Mouse (Mus musculus) cerebral cortex, adult 2 months (tissue): ENCODE measurements around the gene Tmem213.

Experiments
- WGBS: fragments of 180-500 bp; shearing (Covaris S2); methylation state at CpG from one replicate; pipeline ENCODE4 v1.1.7; 2018; 5-methylcytosine and 5-hydroxymethylcytosine counted together

Tmem213 gene

DNA sequence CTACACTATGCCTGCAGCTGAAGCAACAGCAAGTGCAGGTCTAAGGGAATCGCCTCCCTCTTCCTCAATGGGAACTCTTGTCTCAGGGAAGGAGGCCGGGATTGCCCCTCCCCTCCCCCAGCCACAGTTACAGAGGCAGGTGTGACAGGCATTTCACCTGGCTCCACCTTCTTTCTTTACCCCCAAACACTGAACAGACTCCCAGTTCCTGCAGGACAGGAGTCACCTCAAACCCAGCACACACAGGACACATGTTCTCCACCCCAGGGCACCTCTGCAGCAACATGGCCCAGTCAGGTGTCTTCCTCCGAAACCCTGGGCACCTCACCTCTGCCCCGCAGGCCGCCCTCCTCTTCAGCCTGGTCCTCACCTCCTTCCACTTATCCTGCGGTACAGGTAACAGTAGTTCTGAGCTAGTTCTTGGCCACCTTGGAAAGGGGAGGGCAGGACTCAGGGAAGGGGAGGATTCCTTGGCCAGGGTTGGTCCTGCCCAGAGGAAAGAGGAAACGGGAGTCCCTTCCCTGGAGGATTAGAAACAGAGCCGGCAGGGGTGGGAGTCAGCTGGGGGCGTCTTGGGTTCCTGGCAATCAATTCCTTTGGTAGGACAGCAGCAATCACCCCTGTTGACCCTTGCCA lies at the start of gene Tmem213:
TSS of gene Tmem213 (plus strand) at position 96 of the 636 bp plus-strand sequence.
- WGBS = 50% methylated on average over 9 of the region's 9 CpGs

DNA sequence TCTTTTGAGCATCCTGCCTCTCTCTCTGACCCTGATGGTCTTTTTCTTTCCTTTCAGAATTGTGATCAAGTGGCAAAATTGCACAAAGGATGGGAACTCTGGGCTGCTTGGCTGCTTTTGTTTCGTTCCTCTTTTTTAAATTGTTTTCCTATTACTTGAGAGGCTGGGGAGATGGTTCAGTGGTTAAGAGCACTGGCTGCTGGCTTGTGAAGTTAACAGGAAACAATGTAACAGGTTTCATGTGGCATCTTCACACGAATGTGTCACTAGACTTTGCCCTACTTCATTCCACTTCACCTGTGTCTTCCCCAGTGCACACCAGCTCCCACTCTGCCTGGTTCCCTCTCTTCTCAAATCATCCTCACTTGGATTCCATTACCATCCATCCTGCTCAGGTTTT lies 44.4 kb upstream of the Tmem213 start:
- WGBS = 60% methylated on average over 2 of the region's 2 CpGs

DNA sequence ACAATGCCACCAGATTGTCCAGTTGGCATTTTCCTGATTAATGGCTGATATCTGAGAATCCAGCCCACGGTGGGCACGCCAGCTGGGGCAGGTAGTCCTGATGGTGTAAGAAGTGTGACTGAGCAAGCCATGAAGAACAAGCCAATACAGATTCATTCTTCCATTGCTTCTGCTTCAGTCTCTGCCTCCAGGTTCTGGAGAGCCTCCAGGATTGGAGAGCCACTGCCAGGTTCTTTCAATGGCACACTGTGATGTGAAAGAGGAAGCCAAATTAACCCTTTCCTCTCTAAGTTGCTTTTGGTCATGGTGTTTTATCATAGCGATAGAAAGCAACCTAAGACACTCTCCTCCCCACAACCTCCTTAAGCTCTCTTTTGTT lies 43.9 kb upstream of the Tmem213 start:
- WGBS = 23% methylated on average over 3 of the region's 3 CpGs

DNA sequence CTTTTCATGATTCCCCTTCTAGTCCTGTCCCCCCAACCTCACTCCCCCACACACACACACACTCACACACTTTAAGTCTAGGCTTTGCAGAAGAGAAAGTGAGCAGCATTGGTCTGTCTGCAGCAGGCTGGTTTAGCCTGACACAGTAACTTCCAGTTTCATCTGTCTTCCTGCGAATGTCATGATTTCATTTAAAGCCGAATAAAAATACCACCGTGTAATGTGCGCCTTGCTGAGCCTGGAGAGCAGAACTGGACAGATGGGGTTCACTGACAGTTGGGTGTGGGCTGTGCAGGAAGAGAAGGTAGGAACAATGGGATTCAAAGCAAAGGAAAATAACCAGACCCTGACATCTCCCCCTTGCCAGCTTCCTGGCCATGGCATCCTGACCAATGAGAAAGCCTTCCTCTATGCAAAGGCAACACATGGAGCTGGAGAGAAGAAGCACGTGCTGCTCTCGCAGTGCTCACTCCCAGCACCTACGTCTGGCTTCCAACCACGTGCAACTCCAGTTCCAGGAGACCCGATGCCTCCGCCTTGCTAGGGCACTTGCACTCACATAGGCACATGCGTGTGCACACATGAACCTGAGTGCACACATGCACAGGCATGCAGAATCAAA lies 43.4 kb upstream of the Tmem213 start:
- 20% methylated on average over 11 of the region's 11 CpGs for WGBS

DNA sequence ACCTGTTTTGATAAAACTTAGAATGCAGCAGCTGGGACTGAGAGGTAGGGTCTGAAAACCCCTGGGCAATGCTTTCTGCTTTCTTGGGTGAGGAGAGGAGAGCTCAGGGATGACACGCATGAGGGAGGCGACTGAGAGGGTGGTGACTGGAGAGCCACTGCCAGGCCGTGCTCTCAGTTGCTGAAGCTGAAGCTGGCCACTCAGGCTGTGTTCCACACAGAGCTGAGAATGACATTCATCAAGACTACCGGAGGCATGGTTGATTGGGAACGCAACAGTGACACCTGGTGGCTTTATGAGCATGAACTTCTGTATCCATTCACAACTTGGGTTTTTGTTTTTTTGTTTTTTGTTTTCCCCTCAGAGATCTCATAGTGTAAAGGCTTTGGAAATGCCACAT lies 42.8 kb upstream of the Tmem213 start:
- WGBS = 1% methylated on average over 5 of the region's 5 CpGs

DNA sequence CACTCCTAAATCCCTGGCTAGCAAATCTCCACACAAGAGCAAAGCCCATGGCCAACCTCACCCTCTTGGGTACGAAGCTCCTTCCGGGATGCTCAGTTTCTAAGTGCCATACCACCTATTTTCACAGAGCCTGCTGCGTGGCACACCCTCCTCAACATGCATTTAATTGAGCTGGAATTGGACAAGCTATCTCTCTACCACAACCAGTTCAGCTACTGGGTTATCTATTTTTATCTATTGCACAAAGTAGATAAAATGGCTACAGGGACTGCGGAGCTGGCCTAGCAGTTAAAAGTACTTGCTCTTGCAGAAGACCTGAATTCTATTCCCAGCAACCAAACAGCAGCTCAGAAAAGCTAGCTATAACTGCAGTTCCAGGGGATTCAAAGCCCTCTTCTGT lies 37.8 kb upstream of the Tmem213 start:
- WGBS = 81% methylated on average over 4 of the region's 4 CpGs

DNA sequence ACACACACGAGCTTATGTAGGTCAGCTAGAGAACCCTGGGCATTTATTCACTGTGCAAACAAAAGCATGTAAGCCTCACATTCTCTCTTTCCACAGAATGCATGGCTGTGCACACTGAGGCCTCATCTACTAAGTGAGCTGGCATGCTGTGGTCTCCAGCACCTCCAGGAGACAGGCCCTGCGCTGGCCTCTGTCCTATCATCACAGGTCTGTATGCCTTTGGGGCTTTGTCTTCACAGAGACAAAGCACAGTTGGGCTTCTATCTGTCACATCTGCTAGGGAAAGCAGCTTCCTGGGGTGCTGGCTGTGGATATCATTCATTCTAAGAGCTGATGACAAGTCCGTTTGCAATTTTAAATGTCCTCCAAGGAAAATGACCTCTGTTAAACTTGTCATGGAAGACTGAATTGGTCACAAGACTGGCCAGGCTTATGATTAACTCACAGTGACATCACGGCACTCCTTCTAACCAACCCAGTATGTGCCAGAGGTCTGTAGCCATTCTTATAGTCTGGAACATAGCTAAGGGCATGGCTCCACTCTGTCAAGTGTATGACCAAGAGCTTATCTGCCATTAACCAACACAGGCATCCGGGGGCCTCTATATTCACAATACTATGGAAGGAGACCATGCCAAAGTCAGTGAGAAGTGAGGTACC lies 36.8 kb upstream of the Tmem213 start:
- 80% methylated on average over 5 of the region's 5 CpGs for WGBS

DNA sequence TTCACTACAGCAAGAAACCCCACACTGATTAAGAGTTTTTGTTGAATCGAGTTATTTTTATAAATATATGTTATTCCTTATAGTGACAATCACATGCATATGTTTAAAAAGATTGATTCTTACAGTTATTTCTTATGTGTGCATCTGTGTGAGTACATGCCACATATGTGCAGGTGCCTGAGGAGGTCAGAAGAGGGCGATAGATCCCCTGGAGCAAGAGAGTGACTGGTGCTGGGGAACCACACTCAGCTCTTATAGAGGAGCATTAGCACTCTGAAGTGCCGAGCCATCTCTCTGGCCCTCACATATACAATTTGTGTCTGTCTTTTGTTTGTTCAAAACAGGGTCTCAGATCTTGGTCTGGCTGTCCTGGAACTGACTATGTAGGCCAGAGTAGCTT lies 35.5 kb upstream of the Tmem213 start:
- WGBS = 96% methylated on average over 3 of the region's 3 CpGs

DNA sequence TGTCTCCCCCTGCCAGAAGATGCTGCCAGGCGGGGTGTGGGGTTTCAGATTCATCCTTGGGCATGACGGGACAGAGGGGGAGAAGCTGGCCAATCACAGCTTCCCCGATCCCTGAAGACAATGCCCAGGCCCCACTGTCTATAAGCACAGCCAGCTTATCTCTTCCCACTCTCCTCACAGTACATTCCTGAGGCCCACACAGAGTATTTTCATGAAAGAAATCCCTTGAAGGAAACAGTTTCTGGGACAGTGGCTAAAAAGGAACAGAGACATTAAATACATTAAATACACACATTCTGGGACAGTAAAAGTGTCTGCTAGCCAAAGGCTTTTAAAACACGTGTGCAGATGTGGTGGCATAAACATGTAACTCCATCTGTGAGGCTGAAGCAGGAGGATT lies 28.7 kb upstream of the Tmem213 start:
- WGBS = 59% methylated on average over 4 of the region's 4 CpGs

DNA sequence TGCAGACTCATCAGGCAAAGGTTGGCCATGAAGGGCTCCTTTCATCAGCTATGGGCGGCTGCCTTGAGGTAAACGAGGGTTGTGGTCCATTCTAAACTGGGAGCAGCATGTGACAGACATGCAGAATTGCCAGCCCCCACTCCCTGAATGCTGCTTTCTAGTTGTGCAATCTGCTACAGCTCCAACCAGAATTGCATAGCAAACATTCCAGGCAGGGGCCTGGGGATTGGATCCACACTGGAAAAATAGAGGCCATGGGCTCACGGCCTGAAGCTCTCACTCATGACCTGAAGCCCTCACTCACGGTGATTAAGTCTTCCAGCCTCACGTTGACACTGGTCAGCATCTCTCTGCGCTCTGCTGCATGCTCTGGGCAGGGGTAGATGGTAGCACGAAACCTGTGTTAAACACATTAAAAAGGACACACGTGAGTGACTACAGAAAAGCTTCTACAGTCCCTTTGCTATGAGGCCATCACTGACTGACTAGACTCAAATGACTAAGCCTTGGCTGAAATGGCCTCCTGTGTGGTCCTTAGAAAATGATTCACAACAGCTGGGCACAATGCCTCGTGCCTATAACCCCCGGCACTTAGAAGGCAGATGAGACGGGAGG lies 27.2 kb upstream of the Tmem213 start:
- 79% methylated on average over 11 of the region's 11 CpGs for WGBS

DNA sequence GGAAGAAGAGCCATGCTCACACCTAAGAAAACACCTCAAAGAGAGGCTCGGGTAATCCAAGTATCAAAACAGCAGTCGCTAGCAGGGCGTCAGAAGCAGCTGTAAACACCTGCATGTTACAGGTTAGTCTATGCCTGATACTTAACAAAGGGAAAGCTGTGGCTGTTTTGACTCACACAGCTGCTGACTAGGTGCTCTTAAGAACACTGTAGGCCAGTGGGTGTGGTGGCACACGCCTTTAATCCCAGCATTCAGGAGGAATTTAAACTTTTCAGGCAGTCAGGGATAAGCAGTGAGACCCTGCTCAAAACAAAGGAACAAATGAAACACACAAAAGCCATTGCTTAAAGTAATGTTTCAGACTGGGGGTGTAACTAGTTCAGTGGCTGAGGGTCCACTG lies 25.9 kb upstream of the Tmem213 start:
- 66% methylated on average over 4 of the region's 4 CpGs for WGBS

DNA sequence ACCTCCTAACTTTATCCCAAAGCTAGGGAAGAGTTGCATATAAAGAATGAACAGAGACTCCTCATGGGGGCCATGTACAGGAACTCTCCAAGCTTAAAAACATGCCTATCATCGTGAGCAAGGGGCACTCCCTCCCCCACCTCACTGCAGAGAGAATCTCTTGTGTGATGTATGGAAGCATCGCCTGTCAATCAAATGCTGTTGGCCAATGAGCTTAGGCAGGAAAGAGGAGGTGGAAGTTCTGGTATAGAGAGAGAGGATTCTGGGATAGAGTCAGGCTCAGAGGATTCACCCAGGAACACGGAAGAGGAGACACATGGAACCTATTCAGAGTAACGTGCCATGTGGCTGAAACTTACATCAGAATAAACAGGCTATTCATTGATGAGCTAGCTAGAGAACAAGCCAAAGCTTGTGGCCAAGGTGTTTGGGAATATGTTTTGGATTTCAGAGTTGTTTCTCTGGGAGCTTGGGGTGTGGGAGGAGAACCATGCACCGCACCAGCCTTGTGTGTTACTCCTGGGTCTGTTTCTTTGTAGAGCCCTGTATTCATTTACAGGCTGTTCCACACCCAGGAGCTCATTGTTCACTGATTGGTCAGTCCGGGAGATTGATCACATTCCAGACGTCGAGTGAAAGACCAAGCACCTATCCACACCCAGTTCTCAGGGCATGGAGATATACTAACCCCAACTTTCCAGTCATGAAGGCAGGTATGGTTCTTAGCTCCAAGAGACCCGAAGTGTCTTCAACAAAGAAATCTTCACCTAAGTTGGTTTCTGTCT lies 21.6 kb upstream of the Tmem213 start:
- 81% methylated on average over 9 of the region's 9 CpGs for WGBS

DNA sequence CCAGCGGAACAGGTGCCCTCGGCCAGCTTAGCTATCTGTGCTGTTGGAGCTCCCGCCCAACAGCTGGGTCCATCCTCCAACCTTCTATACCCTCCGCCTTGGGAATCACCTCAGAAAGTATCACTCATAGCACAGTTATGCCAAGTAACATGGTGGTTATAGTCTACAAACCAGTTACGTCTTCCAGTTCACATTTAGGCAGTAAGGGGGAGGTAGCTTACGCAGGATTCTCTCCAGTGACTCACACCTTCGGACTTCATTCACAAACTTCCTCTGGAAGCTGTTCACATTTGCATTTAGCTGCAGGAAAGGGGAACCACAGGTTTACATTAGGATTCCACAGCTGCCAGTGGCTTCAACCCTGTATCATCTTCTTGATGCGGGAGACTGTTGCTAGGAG lies 16.5 kb upstream of the Tmem213 start:
- WGBS = 82% methylated on average over 8 of the region's 8 CpGs

DNA sequence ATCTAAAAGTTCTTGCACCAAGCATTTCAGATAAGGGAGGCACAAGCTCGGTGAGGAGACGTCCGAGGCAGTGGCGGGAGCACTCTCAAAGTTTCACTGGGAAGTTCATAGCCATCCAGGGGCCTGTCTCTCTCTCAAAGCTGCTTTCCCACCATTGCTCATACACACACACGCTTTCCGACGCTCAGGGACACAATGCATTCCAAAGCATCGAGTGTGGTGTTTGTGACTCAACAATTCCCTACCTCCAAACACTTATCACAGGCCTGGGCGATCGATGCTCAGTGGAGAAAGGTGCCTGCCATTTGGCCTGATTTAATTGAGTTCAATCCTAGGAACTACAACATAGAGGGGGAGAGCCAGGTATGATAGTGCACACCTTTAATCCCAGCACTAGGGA lies 14.4 kb upstream of the Tmem213 start:
- 94% methylated on average over 10 of the region's 10 CpGs for WGBS

DNA sequence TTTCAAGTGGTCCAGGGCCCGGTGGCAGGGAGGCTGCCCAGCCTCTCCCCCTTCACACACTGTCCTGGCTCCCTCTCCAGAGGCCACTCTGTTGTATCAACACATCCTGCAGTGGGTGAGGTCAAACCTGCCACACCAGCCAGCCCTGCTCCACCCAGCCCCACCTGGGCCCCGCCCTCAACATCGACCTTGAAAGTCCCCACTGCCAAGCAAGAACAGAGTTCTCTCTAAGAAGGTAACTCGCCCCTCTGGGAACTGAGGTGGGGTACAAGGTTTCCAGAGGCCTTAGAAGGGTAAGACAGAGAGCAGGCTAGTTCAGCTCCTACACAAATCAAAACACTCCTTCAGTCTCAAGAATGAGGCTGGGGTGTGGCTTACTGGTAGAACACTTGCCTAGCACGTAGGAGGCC lies 12.1 kb upstream of the Tmem213 start:
- 72% methylated on average over 5 of the region's 5 CpGs for WGBS

DNA sequence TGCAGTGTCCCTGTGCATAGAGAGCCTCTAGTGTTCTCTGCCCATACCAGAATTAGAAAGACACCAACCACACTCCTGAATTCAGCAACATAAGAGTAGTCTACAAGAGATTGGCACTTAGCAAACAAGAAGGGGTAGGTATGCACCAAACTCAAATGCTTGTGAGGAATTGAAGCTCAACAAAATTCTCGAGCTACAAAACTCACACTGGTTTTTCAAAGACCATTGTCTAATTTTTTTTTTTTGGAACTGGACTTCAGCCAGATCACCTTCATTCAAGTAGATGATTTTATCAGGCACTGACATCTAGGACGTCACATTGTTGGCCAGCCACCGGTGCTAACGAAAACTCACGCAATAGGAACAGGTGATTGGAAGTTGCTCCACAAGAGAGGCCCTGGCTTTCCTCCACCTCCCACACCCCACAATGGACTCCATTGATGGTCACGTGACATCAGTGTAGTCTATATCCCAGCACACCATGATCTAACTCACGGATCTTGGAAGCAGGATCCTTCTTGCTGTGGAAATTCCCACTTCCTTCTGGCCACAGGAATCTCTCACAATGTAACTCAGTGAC lies 6.7 kb upstream of the Tmem213 start:
- WGBS = 78% methylated on average over 7 of the region's 7 CpGs

DNA sequence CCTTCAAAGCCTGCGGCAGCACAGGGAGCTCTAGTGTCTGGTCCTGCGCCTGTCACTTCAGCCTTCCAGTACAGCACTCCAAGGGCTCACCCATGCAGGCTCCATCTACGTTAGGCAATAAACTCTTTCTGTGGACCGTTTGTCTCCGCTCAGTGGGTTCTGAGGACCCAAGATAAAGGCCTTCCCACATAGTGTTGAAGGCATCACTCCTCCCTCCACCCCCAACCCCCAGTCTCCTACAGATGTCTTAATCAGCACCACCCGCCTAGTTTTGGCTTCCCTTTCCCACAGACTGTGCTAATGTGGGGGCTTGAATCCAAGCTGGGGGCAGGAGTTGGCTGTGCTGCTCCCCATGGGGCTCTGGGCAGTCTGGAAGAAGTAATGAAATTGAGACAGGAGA lies 5.3 kb upstream of the Tmem213 start:
- 54% methylated on average over 6 of the region's 6 CpGs for WGBS

DNA sequence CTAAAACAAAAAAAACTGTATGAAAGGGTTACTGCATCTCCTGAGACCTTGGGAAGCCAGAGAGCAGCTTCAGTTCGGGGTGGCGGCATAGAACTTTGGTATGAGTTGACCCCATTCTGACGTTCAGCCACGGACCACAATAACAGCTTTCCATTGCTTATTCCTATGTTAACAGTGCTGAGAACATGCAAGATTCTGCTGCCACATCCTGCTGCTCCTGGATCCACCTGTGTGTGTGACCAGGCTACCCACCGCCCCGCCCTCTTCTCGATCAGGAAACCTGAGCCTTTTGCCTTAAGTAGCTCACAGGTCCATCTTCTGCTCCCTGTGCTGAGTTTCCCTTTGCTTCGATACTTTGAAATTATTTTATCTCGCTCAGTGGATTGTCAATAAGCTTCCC lies 3.1 kb upstream of the Tmem213 start:
- WGBS = 88% methylated on average over 9 of the region's 9 CpGs

DNA sequence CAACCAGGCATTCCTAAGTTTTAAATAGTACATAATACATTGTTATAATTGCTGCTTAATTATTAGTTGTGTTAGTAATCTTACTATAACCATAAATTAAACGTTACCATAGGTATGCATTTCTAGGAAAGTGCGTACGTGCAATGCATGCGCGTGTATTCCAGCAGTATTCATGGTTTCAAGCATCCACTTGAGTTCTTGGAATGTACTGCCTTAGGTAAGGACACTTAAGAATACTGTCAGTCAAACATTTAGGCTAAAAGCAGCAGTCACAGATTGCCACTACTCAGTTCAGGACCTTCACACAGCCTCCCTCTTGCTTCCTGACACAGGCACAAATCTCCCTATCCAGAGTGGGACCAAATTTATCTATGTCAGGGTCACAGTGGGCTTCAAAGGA lies 606 bp upstream of the Tmem213 start:
- WGBS = 98% methylated on average over 5 of the region's 5 CpGs

DNA sequence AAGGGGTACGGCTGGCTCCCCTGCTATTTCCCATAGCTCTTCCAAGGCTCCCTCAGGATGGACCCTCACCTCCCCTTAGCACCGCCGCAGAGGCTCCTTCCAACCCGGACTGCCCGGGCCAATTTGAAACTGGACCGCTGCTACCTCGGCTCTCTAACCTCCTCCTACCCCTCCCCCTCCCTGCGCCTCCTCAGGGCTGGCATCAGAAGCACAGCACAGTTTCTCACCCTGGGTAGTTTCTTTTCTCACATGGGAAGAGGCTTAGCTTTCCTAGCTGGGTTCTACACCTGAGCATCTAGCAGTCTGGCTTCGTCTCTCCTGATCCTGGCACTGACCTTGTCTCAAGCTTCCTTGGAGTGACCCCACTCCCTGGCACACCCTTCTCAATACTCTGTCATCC lies 816 bp downstream of the Tmem213 start:
- 24% methylated on average over 9 of the region's 9 CpGs for WGBS

DNA sequence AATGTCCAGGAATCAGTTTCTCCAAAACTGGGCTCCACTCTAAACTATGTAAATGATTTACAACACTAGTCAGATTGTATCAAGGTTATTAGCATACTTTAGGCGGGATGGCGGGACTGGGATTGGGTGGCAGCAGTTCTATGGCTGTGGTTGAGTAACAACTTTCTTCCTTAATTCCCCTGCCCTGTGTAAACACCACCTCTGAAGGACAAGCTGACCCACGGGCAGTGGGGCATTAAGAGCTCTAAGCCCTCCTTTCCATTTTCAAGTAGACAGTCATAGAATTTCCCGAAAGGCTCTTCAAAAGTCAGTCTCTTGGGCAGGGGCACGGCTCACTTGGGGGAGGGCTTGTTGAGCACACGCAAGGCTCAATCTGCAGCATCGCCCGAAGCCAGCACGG lies 1.8 kb downstream of the Tmem213 start:
- 74% methylated on average over 9 of the region's 9 CpGs for WGBS
